Mouse (Mus musculus): ENCODE measurements around the gene Cpeb1. TPM values are rescaled to one million over a fixed set of nuclear protein-coding genes. Genes with fewer than 3 reads are reported as not detected.

Gene Cpeb1
- total and polyA plus RNA-seq, 3 experiments: 13.0 to 26.1 (median 13.6) TPM

DNA sequence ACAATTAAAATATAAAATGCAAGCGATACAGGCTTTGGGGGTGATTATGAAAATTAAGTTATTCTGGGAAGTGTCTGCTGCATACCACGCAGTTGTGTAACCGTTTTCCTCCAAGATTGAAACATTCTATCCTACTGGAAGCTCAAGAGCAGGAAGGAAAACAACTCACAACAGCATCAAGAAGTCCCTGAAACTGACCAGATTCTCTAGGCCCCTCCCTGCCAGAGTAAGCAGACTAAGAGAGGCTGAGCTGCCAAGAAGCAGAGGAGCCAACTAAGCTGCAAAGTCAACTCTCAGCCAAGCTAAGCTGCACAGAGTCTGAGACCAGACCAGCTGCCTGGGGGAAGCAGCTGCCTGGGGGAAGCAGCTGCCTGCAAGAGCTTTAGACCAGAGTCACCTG lies 20.0 kb upstream of the Cpeb1 start:
- no peaks in the 10 kb centered on the region for H3K36me3 ChIP-seq (ENCODE audit: control insufficient read depth, insufficient read depth, low read length)
- TF ChIP-seq POLR2A (IDR thresholded peaks at IDR 0.05; ENCODE audit: insufficient read depth, low read depth, low read length) (no peak), CTCF (IDR thresholded peaks at IDR 0.05) (no peak), EP300 (IDR thresholded peaks at IDR 0.05; ENCODE audit: insufficient read depth, low read depth, low read length) (no peak)
- H3K4me1 ChIP-seq (ENCODE audit: control insufficient read depth, insufficient read depth, low read length): no peaks in the 10 kb centered on the region
- WGBS: 70% methylated on average over 3 of the region's 3 CpGs
- no peak overlapping the region for H3K9ac ChIP-seq (ENCODE audit: low read depth, low read length)
- intact Hi-C loops (cut with DNase I): no loop called here
- no peak for DNase-seq
- peaks cover 3% of the 10 kb centered on the region for H3K27me3 ChIP-seq (ENCODE audit: control insufficient read depth, insufficient read depth, low read length)
- no peak overlapping the region for H3K4me3 ChIP-seq
- no peaks in the 10 kb centered on the region for H3K79me2 ChIP-seq (replicated peaks; ENCODE audit: control insufficient read depth, insufficient read depth, low read length)
- H3K27ac ChIP-seq: no peak overlapping the region

DNA sequence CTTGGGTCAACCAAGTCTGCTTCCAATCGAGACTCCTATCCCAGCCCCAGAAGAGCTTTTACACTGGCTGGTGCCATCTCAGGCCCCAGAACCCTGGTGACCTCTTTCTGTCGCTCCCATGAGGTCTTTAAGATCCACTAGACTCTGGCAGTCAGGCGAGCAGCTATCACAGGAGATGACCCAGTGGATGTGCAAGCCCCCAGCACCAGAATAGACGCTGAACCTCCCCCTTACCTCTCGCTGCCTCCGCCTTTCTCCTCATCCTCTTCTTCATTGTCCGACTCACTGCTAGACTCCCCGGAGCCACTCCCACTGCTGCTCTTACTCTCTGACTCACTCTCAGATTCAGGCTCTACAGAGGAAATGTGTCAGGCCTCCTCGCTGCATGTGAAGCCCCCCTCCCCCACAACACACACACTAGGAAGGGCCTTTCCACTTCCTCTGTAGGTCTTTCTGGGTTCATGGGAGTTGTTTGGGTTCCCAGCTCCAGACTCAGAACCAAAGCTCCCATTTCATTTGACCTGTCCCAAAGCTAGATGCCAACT lies 9.7 kb upstream of the Cpeb1 start:
- 44% methylated on average over 9 of the region's 9 CpGs for WGBS
- intact Hi-C loops (cut with DNase I): no loop called here

DNA sequence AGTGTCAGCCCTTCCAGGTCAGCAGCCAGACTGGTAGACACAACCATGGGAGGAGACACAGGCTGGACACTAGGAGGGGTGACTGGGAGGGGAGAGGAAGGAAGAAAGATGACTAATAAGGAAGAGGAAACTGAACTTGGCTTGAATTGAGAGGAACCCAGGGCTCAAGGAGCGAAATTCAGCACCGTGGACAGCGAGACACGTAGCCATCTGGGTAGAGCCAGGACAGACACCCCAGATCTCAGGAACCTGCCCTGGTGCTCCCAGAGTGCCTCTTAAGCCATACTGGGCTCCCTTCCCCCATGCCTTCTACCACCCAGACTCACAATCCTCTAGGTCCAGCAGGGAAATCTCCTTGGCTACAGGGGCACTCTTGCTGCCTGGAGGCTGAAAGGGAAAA lies 8.9 kb upstream of the Cpeb1 start:
- no peaks in the 10 kb centered on the region for H3K4me1 ChIP-seq (ENCODE audit: control insufficient read depth, insufficient read depth, low read length)
- H3K27me3 ChIP-seq (ENCODE audit: control insufficient read depth, insufficient read depth, low read length): no peaks in the 10 kb centered on the region
- no peaks in the 10 kb centered on the region for H3K79me2 ChIP-seq (replicated peaks; ENCODE audit: control insufficient read depth, insufficient read depth, low read length)
- no peak overlapping the region for H3K9ac ChIP-seq (ENCODE audit: low read depth, low read length)
- DNase-seq: no peak
- H3K36me3 ChIP-seq (ENCODE audit: control insufficient read depth, insufficient read depth, low read length): no peaks in the 10 kb centered on the region
- WGBS: 2% methylated on average over 4 of the region's 4 CpGs
- intact Hi-C loops (cut with DNase I): no loop called here
- no peak overlapping the region for H3K4me3 ChIP-seq
- TF ChIP-seq CTCF (IDR thresholded peaks at IDR 0.05) (no peak), POLR2A (IDR thresholded peaks at IDR 0.05; ENCODE audit: insufficient read depth, low read depth, low read length) (no peak), EP300 (IDR thresholded peaks at IDR 0.05; ENCODE audit: insufficient read depth, low read depth, low read length) (no peak)
- no peak overlapping the region for H3K27ac ChIP-seq

More for the DNA sequence above, 9.7 kb upstream of the Cpeb1 start:
- no peak for TF ChIP-seq CTCF (IDR thresholded peaks at IDR 0.05)
- TF ChIP-seq EP300 (IDR thresholded peaks at IDR 0.05; ENCODE audit: insufficient read depth, low read depth, low read length): no peak
- H3K27me3 ChIP-seq (ENCODE audit: control insufficient read depth, insufficient read depth, low read length): no peaks in the 10 kb centered on the region
- no peak overlapping the region for H3K9ac ChIP-seq (ENCODE audit: low read depth, low read length)
- H3K4me1 ChIP-seq (ENCODE audit: control insufficient read depth, insufficient read depth, low read length): no peaks in the 10 kb centered on the region
- no peaks in the 10 kb centered on the region for H3K79me2 ChIP-seq (replicated peaks; ENCODE audit: control insufficient read depth, insufficient read depth, low read length)
- no peak overlapping the region for H3K4me3 ChIP-seq
- no peak overlapping the region for H3K27ac ChIP-seq
- no peaks in the 10 kb centered on the region for H3K36me3 ChIP-seq (ENCODE audit: control insufficient read depth, insufficient read depth, low read length)
- no peak for DNase-seq

DNA sequence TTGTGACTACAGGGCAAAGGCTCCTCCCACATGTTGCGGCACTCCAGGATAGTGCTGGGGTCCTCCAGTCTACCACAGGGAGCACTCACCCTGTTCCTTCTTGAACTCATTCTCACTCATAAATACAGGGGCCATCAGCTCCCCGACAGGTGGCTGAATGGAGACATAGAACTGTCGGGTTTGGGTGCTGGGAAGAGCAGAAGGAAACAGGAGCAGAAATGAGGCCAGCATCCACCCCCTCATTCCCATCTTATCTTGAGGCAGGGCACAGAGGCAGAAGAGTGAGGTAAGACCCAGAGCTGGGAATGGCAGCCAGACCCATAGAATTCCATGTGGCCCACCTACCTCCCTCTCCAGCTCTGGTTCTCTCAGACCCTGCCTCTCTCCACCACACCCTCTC lies 7.5 kb upstream of the Cpeb1 start:
- Histone ChIP-seq H3K4me1 (ENCODE audit: control insufficient read depth, insufficient read depth, low read length) (no peaks in the 10 kb centered on the region), H3K79me2 (replicated peaks; ENCODE audit: control insufficient read depth, insufficient read depth, low read length) (no peaks in the 10 kb centered on the region), H3K4me3 (no peak overlapping the region), H3K9ac (ENCODE audit: low read depth, low read length) (no peak overlapping the region), H3K27me3 (ENCODE audit: control insufficient read depth, insufficient read depth, low read length) (no peaks in the 10 kb centered on the region), H3K27ac (no peak overlapping the region), H3K36me3 (ENCODE audit: control insufficient read depth, insufficient read depth, low read length) (no peaks in the 10 kb centered on the region)
- 76% methylated on average over 3 of the region's 3 CpGs for WGBS
- DNase-seq: no peak
- intact Hi-C loops (cut with DNase I): no loop called here
- TF ChIP-seq EP300 (IDR thresholded peaks at IDR 0.05; ENCODE audit: insufficient read depth, low read depth, low read length) (no peak), POLR2A (IDR thresholded peaks at IDR 0.05; ENCODE audit: insufficient read depth, low read depth, low read length) (no peak), CTCF (IDR thresholded peaks at IDR 0.05) (no peak)

DNA sequence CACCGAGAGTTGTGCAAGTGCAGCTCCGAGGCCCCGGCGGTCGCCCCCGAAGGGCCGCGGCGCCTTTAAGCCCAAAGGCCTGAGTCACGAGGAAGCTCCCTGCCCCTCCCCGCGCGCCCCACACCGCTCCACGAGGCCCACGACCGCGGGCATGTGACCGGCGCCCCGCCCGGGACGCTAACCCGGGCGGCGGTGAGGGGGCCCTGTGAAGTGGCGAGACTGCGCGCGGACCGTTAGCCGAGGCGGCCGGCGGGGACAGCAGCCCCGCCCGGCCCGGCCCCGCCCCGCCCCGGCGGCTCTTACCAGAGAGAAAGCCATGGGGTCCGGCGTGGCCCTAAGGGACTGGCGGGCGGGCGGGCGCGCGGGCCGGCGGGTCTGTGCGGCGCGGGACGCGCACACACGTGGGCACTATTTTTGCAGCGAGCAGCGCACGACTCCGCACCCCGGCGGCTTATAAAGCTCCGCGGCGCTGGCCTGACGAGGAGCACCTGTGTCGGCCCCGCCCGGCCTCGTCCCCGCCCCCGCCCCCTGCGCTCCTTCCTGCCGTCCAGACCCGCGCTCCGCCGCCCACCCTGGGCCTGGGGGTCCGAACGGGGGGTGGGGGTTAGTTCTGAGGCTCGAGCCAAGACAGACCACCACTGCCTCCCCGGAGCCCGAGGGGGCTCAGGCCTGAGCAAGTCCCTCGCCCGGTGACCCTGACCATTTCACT lies 780 bp downstream of the Cpeb1 start:
- H3K9ac ChIP-seq (ENCODE audit: low read depth, low read length): peak overlapping the region; percentile 65
- no peaks in the 10 kb centered on the region for H3K79me2 ChIP-seq (replicated peaks; ENCODE audit: control insufficient read depth, insufficient read depth, low read length)
- H3K4me3 ChIP-seq: peak overlapping the region; percentile 53
- no peaks in the 10 kb centered on the region for H3K36me3 ChIP-seq (ENCODE audit: control insufficient read depth, insufficient read depth, low read length)
- no peaks in the 10 kb centered on the region for H3K4me1 ChIP-seq (ENCODE audit: control insufficient read depth, insufficient read depth, low read length)
- peaks cover 11% of the 10 kb centered on the region for H3K27me3 ChIP-seq (ENCODE audit: control insufficient read depth, insufficient read depth, low read length)
- intact Hi-C loops (cut with DNase I): loop anchor here (5.0 kb wide), 1 partner anchor 118 kb away; the partner anchor contains the start of gene Whamm
- peak; percentile 70 to 75 for DNase-seq
- H3K27ac ChIP-seq: peak overlapping the region; percentile 67
- 1% methylated on average over 86 of the region's 87 CpGs for WGBS
- no peak for TF ChIP-seq CTCF (IDR thresholded peaks at IDR 0.05)
- TF ChIP-seq POLR2A (IDR thresholded peaks at IDR 0.05; ENCODE audit: insufficient read depth, low read depth, low read length): no peak
- no peak for TF ChIP-seq EP300 (IDR thresholded peaks at IDR 0.05; ENCODE audit: insufficient read depth, low read depth, low read length)

Data from heart, adult 2 months (tissue).